Mouse (Mus musculus): Measurements from ENCODE around the gene Accsl.

DNA sequence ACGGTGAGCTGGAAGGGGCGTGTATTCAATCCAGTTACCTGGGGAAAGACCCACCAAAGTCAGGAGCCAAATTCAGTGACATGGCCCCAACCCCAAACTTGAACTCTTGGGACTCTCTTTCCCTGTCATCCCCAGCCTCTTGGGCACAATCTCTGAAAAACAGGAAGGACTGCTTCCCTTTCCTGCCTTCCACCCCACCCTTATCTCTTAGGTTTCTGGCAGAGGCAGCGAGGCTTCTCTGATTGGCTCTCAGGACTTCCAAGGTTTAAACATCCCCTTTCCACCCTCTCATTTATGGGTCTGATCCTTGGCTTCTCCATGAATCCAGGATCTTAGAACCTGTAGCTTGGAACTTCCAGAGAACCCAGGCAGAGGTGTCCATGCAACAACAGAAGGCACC, 27.6 kb downstream of the Accsl start:
- TF ChIP-seq CTCF (IDR thresholded peaks at IDR 0.05; ENCODE audit: control insufficient read depth, insufficient read depth, low read length) (no peak), POLR2A (IDR thresholded peaks at IDR 0.05; ENCODE audit: borderline replicate concordance, control insufficient read depth, low read depth, low read length) (no peak)

Data from bone marrow, adult 2 months (tissue).